Comparison of ENCODE assay signal across 8 mouse cellular contexts in the genomic region with DNA sequence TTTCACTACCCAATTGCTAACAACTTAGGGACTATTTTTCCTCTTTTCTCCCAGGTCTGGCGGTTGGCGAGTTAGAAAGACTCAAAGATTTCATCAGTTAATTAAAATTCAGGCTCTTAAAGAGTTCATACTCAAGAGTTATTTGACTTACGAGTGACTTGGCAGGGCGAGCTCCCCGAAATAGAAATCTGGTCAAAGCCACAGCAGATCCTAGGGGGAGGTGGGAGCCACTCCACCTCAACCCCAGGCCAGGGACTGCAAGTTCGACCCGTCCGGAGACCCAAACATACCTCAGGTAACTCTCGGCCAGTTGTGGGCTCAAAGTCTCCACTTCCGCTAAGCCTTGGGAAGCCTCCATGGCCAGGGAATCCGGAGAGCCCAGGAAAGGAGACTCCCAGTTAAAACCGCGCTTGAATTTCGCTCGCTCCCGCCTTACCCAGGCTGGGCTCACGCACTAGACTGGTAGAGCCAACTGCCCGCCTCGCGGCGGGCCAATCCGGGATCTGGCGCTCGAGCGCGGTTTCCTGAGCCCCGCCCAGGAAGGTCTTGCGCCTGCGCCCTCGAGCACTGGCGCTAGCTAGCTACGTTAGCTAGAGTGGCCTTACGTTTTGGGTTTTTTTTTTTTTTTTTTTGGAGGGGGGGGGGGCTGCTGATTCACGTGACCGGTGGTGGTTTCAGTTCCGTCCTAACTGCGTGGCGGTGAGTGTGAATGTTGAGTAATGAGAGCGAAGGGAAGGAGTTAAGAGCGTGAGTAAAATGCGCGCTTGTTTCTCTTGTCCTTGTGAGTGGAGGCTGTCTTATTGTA. TPM values are rescaled to one million over a fixed set of nuclear protein-coding genes. Genes with fewer than 3 reads are reported as not detected.
DNase-seq lines count a peak whose midpoint lies in the region; ATAC-seq and TF ChIP-seq lines count a peak whose summit lies in the region.

Ercc6l (minus strand) TSS at position 474 of the 805 bp plus-strand sequence.

- H3K9ac ChIP-seq in embryonic facial prominence, embryonic 15.5 days = peak within 1 kb of the TSS; percentile 26; the same call in 1 of the 2 replicates
- peak within 1 kb of the TSS; percentile 55 for H3K9ac ChIP-seq in kidney, embryonic 15.5 days

- no peak for TF ChIP-seq CTCF in bone marrow, adult 2 months (IDR thresholded peaks at IDR 0.05; ENCODE audit: control insufficient read depth, insufficient read depth, low read length)

- H3K27me3 ChIP-seq in embryonic facial prominence, embryonic 15.5 days = no peaks in the 10 kb centered on the region
- H3K27me3 ChIP-seq in heart, embryonic 10.5 days (ENCODE audit: insufficient read depth, poor library complexity, severe bottlenecking) = no peaks in the 10 kb centered on the region
- no peaks in the 10 kb centered on the region for H3K27me3 ChIP-seq in kidney, embryonic 15.5 days

- no peaks in the 10 kb centered on the region; the same call in 1 of the 2 replicates for H3K4me1 ChIP-seq in bone marrow, adult 2 months (ENCODE audit: control insufficient read depth, insufficient read depth, low read length)
- H3K4me1 ChIP-seq in embryonic facial prominence, embryonic 15.5 days = no peaks in the 10 kb centered on the region
- no peaks in the 10 kb centered on the region for H3K4me1 ChIP-seq in heart, embryonic 10.5 days
- no peaks in the 10 kb centered on the region for H3K4me1 ChIP-seq in kidney, embryonic 15.5 days

- WGBS in bone marrow, adult 2 months = 10% methylated on average over 42 of the region's 42 CpGs
- 11% methylated on average over 42 of the region's 42 CpGs for WGBS in embryonic facial prominence, embryonic 15.5 days
- WGBS in heart, embryonic 10.5 days = 10% methylated on average over 42 of the region's 42 CpGs
- 11% methylated on average over 42 of the region's 42 CpGs for WGBS in kidney, embryonic 15.5 days

- H3K4me3 ChIP-seq in bone marrow, adult 2 months (replicated peaks; ENCODE audit: control insufficient read depth, low read depth, low read length) = peak within 1 kb of the TSS; percentile 81
- H3K4me3 ChIP-seq in embryonic facial prominence, embryonic 15.5 days (replicated peaks) = peak within 1 kb of the TSS; percentile 55
- peak within 1 kb of the TSS; percentile 61 for H3K4me3 ChIP-seq in heart, embryonic 10.5 days
- peak within 1 kb of the TSS; percentile 58 for H3K4me3 ChIP-seq in kidney, embryonic 15.5 days (replicated peaks)

- H3K36me3 ChIP-seq in embryonic facial prominence, embryonic 15.5 days = no peaks in the 10 kb centered on the region
- H3K36me3 ChIP-seq in heart, embryonic 10.5 days = no peaks in the 10 kb centered on the region
- H3K36me3 ChIP-seq in kidney, embryonic 15.5 days = peaks cover 4% of the 10 kb centered on the region; the same call in 1 of the 2 replicates

- DNase-seq in 416B (ENCODE audit: low read depth) = peak; percentile 96
- peak; percentile 93 for DNase-seq in heart, embryonic 10.5 days (ENCODE audit: low spot score)
- peak; percentile 93 for DNase-seq in liver
- peak; percentile 89 to 93 for DNase-seq in spleen, postnatal 4 days (ENCODE audit: low spot score in 2 of 2)

- H3K9me3 ChIP-seq in embryonic facial prominence, embryonic 15.5 days (replicated peaks) = no peaks in the 10 kb centered on the region
- H3K9me3 ChIP-seq in heart, embryonic 10.5 days = no peaks in the 10 kb centered on the region
- H3K9me3 ChIP-seq in kidney, embryonic 15.5 days (replicated peaks) = 0 out of 2 replicates have a peak, but pooled peaks cover 3% of the 10 kb centered on the region

- peak within 1 kb of the TSS; percentile 79 for H3K27ac ChIP-seq in bone marrow, adult 2 months (ENCODE audit: control insufficient read depth, insufficient read depth, low read depth, low read length, poor library complexity)
- H3K27ac ChIP-seq in embryonic facial prominence, embryonic 15.5 days (replicated peaks) = peak within 1 kb of the TSS; percentile 76
- H3K27ac ChIP-seq in heart, embryonic 10.5 days = peak within 1 kb of the TSS; percentile 83
- peak within 1 kb of the TSS; percentile 83 for H3K27ac ChIP-seq in kidney, embryonic 15.5 days

- peak; percentile 97 for ATAC-seq in embryonic facial prominence, embryonic 15.5 days (ENCODE audit: insufficient number of reproducible peaks, low FRiP score, low TSS enrichment, low read depth)
- ATAC-seq in kidney, embryonic 15.5 days (replicated peaks; ENCODE audit: low FRiP score) = peak; percentile 98
- peak; percentile 96 for ATAC-seq in monocyte, adult 5-6 weeks (replicated peaks; ENCODE audit: insufficient number of reproducible peaks, low FRiP score, low TSS enrichment, poor library complexity, severe bottlenecking)

- peak; percentile 30; the same call in 1 of the 2 replicates for TF ChIP-seq POLR2A in bone marrow, adult 2 months (IDR thresholded peaks at IDR 0.05; ENCODE audit: borderline replicate concordance, control insufficient read depth, low read depth, low read length)

- H3K4me2 ChIP-seq in embryonic facial prominence, embryonic 15.5 days (replicated peaks) = peak within 1 kb of the TSS; percentile 43
- peak within 1 kb of the TSS; percentile 54 for H3K4me2 ChIP-seq in kidney, embryonic 15.5 days

RNA-seq across cellular contexts. Expression of gene Ercc6l, which starts in this region (rescaled TPM):
- polyA plus RNA-seq in bone marrow, adult 2 months (2011; ENCODE audit: insufficient read depth, insufficient read length, low replicate concordance, missing spikeins) = 4.9 and 6.1 TPM in 2 replicates
- polyA plus RNA-seq in embryonic facial prominence, embryonic 15.5 days (2015; fragmentation: Nextera tagmentation; extraction: Ambion mirVana) = 8.6 and 8.8 TPM in 2 replicates
- 13.0 and 13.1 TPM in 2 replicates for polyA plus RNA-seq in heart, embryonic 10.5 days (2016; fragmentation: Nextera tagmentation; extraction: Ambion mirVana)
- 13.5 and 13.9 TPM in 2 replicates for polyA plus RNA-seq in kidney, embryonic 15.5 days (2015; fragmentation: Nextera tagmentation; extraction: Ambion mirVana)
- total RNA-seq in monocyte, adult 5-6 weeks (2017) = 2.2 to 3.6 TPM (median 2.6 TPM) in 3 replicates

Comparison
In these comparisons a context has a peak if more than half of its experiments do, and no peak if none do; other contexts are left out.
1. Peak in every context shown above with its lines: DNase-seq, ATAC-seq, H3K4me3 ChIP-seq and H3K27ac ChIP-seq.